Mouse (Mus musculus): ENCODE measurements around the gene Vps8.

- TF ChIP-seq CTCF (IDR thresholded peaks at IDR 0.05; ENCODE audit: borderline replicate concordance, insufficient read depth, low read length) (no peak), POLR2A (IDR thresholded peaks at IDR 0.05; ENCODE audit: low read depth, low read length) (no peak)
These were observed 19.5 kb upstream of the Vps8 start for GRCm38 (mm10) chr16:21403402-21403801.
